27 mouse cellular contexts compared by ENCODE assay signal in genomic region chr6:53754366-53754765, GRCm38 (mm10).
DNase-seq lines count a peak whose midpoint lies in the region; ATAC-seq and TF ChIP-seq lines count a peak whose summit lies in the region.
"Had no signal": no experiment of that assay in that cellular context is flagged by ENCODE, and none has a peak within 500 bp of the region (broad histone marks: within the 10 kb centered on the region; RNA-seq: fewer than 3 reads in every experiment).

No protein-coding gene starts in this region.

- 73% methylated on average over 3 of the region's 3 CpGs for WGBS in embryonic facial prominence, embryonic 14.5 days
- WGBS in embryonic facial prominence, embryonic 10.5 days: 90% methylated on average over 3 of the region's 3 CpGs
- 84% methylated on average over 3 of the region's 3 CpGs for WGBS in heart, embryonic 12.5 days
- WGBS in heart, embryonic 10.5 days: 90% methylated on average over 3 of the region's 3 CpGs
- WGBS in lung, embryonic 14.5 days: 80% methylated on average over 3 of the region's 3 CpGs

- H3K4me3 ChIP-seq in embryonic facial prominence, embryonic 14.5 days (ENCODE audit: low read depth, low read length): no peak overlapping the region
- no peak overlapping the region for H3K4me3 ChIP-seq in embryonic facial prominence, embryonic 10.5 days
- no peak overlapping the region for H3K4me3 ChIP-seq in heart, embryonic 12.5 days
- H3K4me3 ChIP-seq in heart, embryonic 10.5 days: no peak overlapping the region
- H3K4me3 ChIP-seq in lung, embryonic 14.5 days (ENCODE audit: low read depth, low read length): no peak overlapping the region
- H3K4me3 ChIP-seq: embryonic facial prominence, embryonic 13.5 days; forebrain, embryonic 10.5 days; forebrain, embryonic 13.5 days; heart, embryonic 15.5 days; hindbrain, embryonic 10.5 days; hindbrain, embryonic 13.5 days; intestine, embryonic 15.5 days had no signal

- H3K27me3 ChIP-seq in embryonic facial prominence, embryonic 14.5 days (replicated peaks; ENCODE audit: control insufficient read depth, insufficient read depth, low read length): no peaks in the 10 kb centered on the region
- H3K27me3 ChIP-seq in embryonic facial prominence, embryonic 10.5 days (replicated peaks; ENCODE audit: low read depth, poor library complexity, severe bottlenecking): no peaks in the 10 kb centered on the region
- H3K27me3 ChIP-seq in heart, embryonic 12.5 days (replicated peaks): no peaks in the 10 kb centered on the region
- H3K27me3 ChIP-seq in heart, embryonic 10.5 days (ENCODE audit: insufficient read depth, poor library complexity, severe bottlenecking): no peaks in the 10 kb centered on the region
- no peaks in the 10 kb centered on the region for H3K27me3 ChIP-seq in lung, embryonic 14.5 days (ENCODE audit: insufficient read depth, low read length)
- H3K27me3 ChIP-seq: CH12.LX; embryonic facial prominence, embryonic 13.5 days; forebrain, embryonic 13.5 days; heart, embryonic 15.5 days; hindbrain, embryonic 13.5 days; intestine, embryonic 15.5 days; Patski had no signal

- no peaks in the 10 kb centered on the region for H3K4me1 ChIP-seq in embryonic facial prominence, embryonic 14.5 days (ENCODE audit: control insufficient read depth, insufficient read depth, low read length)
- H3K4me1 ChIP-seq in embryonic facial prominence, embryonic 10.5 days: peaks cover 4% of the 10 kb centered on the region; the same call in 1 of the 2 replicates
- peaks cover 9% of the 10 kb centered on the region for H3K4me1 ChIP-seq in heart, embryonic 12.5 days (replicated peaks)
- no peaks in the 10 kb centered on the region for H3K4me1 ChIP-seq in heart, embryonic 10.5 days
- H3K4me1 ChIP-seq in lung, embryonic 14.5 days (ENCODE audit: insufficient read depth): no peaks in the 10 kb centered on the region
- H3K4me1 ChIP-seq: embryonic facial prominence, embryonic 13.5 days; hindbrain, embryonic 10.5 days; hindbrain, embryonic 13.5 days; intestine, embryonic 15.5 days had no signal

- peak; percentile 70 for DNase-seq in embryonic facial prominence, embryonic 14.5 days (ENCODE audit: low spot score)
- DNase-seq in embryonic facial prominence, embryonic 10.5 days (ENCODE audit: low spot score): no peak
- no peak for DNase-seq in heart, embryonic 10.5 days (ENCODE audit: low spot score)
- DNase-seq in lung, embryonic 14.5 days: peak; percentile 37
- no peak for DNase-seq in lung, adult 18-20 months
- DNase-seq: adrenal gland, postnatal 10 days; B cell, adult 2 months; cerebellum, adult 11 months; cerebellum, adult 2 months; cerebellum, adult 9-11 months; cerebellum, postnatal 25 days; gastrocnemius, postnatal 25 days; heart, postnatal 10 days; heart, postnatal 36 days; kidney, adult 11 months had no signal

- H3K4me2 ChIP-seq in embryonic facial prominence, embryonic 14.5 days (ENCODE audit: low read depth, low read length): no peak overlapping the region
- H3K4me2 ChIP-seq in heart, embryonic 12.5 days: no peak overlapping the region
- no peak overlapping the region for H3K4me2 ChIP-seq in lung, embryonic 14.5 days
- H3K4me2 ChIP-seq: embryonic facial prominence, embryonic 13.5 days; forebrain, embryonic 13.5 days; heart, embryonic 15.5 days; hindbrain, embryonic 13.5 days; intestine, embryonic 15.5 days had no signal

- no peak for ATAC-seq in embryonic facial prominence, embryonic 14.5 days (ENCODE audit: low read depth)
- ATAC-seq in heart, embryonic 12.5 days (ENCODE audit: insufficient number of reproducible peaks, low FRiP score): no peak
- ATAC-seq in lung, embryonic 14.5 days (ENCODE audit: insufficient read depth): no peak
- ATAC-seq: forebrain, embryonic 13.5 days; hindbrain, embryonic 16.5 days; intestine, embryonic 15.5 days; Patski had no signal

- H3K9me3 ChIP-seq in embryonic facial prominence, embryonic 14.5 days (ENCODE audit: control insufficient read depth, low read length): peaks cover 6% of the 10 kb centered on the region; the same call in 1 of the 2 replicates
- no peaks in the 10 kb centered on the region for H3K9me3 ChIP-seq in embryonic facial prominence, embryonic 10.5 days
- no peaks in the 10 kb centered on the region for H3K9me3 ChIP-seq in heart, embryonic 12.5 days (replicated peaks)
- H3K9me3 ChIP-seq in heart, embryonic 10.5 days: no peaks in the 10 kb centered on the region
- no peaks in the 10 kb centered on the region for H3K9me3 ChIP-seq in lung, embryonic 14.5 days (ENCODE audit: low read depth, low read length)
- H3K9me3 ChIP-seq: forebrain, embryonic 13.5 days; heart, embryonic 15.5 days; hindbrain, embryonic 10.5 days; intestine, embryonic 15.5 days had no signal

- H3K36me3 ChIP-seq in embryonic facial prominence, embryonic 14.5 days (ENCODE audit: control insufficient read depth, insufficient read depth, low read length): no peaks in the 10 kb centered on the region
- no peaks in the 10 kb centered on the region for H3K36me3 ChIP-seq in embryonic facial prominence, embryonic 10.5 days (replicated peaks)
- H3K36me3 ChIP-seq in heart, embryonic 12.5 days: no peaks in the 10 kb centered on the region
- H3K36me3 ChIP-seq in heart, embryonic 10.5 days: no peaks in the 10 kb centered on the region
- no peaks in the 10 kb centered on the region for H3K36me3 ChIP-seq in lung, embryonic 14.5 days (ENCODE audit: insufficient read depth)
- H3K36me3 ChIP-seq: embryonic facial prominence, embryonic 13.5 days; forebrain, embryonic 10.5 days; G1E; heart, embryonic 15.5 days; hindbrain, embryonic 10.5 days; hindbrain, embryonic 13.5 days; intestine, embryonic 15.5 days had no signal

- TF ChIP-seq CTCF in lung, embryonic 14.5 days (IDR thresholded peaks at IDR 0.05; ENCODE audit: low read depth): no peak

- H3K9ac ChIP-seq in embryonic facial prominence, embryonic 14.5 days (ENCODE audit: low read depth, low read length): no peak overlapping the region
- H3K9ac ChIP-seq in heart, embryonic 12.5 days: no peak overlapping the region
- no peak overlapping the region for H3K9ac ChIP-seq in lung, embryonic 14.5 days
- H3K9ac ChIP-seq: embryonic facial prominence, embryonic 13.5 days; forebrain, embryonic 13.5 days; heart, embryonic 15.5 days; hindbrain, embryonic 13.5 days; intestine, embryonic 15.5 days had no signal

- H3K27ac ChIP-seq in embryonic facial prominence, embryonic 14.5 days (replicated peaks; ENCODE audit: low read depth, low read length): no peak overlapping the region
- no peak overlapping the region for H3K27ac ChIP-seq in embryonic facial prominence, embryonic 10.5 days (replicated peaks)
- H3K27ac ChIP-seq in heart, embryonic 12.5 days (ENCODE audit: poor library complexity, severe bottlenecking): 0 out of 2 replicates have a peak overlapping the region, but pooled peaks have one; percentile 15
- no peak overlapping the region for H3K27ac ChIP-seq in heart, embryonic 10.5 days
- H3K27ac ChIP-seq in lung, embryonic 14.5 days (ENCODE audit: low read depth): no peak overlapping the region
- H3K27ac ChIP-seq: embryonic facial prominence, embryonic 13.5 days; forebrain, embryonic 10.5 days; forebrain, embryonic 13.5 days; heart, embryonic 15.5 days; hindbrain, embryonic 10.5 days; hindbrain, embryonic 13.5 days; intestine, embryonic 15.5 days had no signal

Comparison
In these comparisons a context has a peak if more than half of its experiments do, and no peak if none do; other contexts are left out.
1. DNase-seq: peak in embryonic facial prominence, embryonic 14.5 days (single experiment) and lung, embryonic 14.5 days (single experiment); none in embryonic facial prominence, embryonic 10.5 days (single experiment), heart, embryonic 10.5 days (single experiment) and lung, adult 18-20 months (0 of 2).